Mouse (Mus musculus) B cell, adult 2 months (primary cell): Measurements from ENCODE around the gene Pdzd2.

Source experiments
- DNase-seq, 2 experiments: peaks; one replicate each; pipeline ENCODE4 v3.0.0; 2022

Gene Pdzd2

DNA sequence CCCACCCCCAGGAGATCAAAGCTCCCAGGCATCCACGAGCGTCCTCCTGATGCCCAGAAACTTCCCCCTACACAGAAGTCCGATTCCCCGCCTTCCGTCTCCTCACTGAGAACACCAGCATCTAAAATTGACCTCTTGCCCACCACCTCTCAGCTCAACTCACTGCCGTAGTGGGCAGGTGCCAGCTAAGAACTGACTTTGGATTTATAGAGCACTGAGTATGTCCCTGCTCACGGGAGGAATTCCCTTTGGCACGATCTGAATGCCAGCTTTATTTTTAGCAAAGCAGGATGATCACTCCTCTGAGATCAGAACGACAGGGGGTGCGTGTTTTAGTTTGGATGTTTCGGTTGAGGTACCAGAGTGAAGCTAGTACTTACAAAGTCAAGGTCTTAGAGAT lies 7.1 kb downstream of the Pdzd2 start:
- no peak for DNase-seq

DNA sequence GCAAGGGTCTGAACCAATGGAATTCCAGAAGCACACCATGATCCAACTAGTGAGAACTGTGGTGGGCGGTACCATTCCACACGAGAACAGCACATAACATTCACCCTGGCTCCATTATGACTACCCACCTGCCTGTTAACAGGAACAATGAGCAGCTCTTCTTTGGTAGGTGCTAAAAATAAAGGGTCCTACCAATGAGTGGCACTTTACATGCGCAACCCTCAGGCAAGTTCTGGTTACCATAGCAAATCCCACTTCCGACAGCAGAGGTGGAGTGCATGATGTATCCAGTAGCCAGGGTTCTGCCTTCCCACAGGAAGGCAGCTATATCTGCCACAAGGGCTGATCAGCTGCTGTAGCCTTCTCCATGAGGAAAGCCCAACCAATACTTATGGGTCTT lies 11.3 kb downstream of the Pdzd2 start:
- no peak for DNase-seq

DNA sequence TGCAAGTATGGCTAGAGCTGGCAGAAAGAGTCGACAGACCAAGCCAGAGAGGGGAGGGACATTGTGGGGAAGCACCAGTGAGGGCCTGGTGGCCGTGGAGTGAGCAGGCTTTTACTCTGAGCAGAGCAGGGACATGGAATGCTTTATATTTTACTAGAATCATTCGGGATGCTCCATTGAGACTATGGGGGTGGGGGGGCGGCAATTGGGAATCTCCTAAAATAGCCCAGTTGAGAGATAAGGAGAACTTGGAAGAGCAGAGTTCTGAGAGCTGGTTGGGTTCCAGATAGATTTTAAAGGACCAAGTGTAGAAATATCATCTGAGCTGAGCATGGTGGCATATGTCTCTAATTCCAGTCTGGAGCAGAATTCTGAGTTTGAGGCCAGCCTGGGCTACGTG lies 14.5 kb downstream of the Pdzd2 start:
- DNase-seq = no peak

DNA sequence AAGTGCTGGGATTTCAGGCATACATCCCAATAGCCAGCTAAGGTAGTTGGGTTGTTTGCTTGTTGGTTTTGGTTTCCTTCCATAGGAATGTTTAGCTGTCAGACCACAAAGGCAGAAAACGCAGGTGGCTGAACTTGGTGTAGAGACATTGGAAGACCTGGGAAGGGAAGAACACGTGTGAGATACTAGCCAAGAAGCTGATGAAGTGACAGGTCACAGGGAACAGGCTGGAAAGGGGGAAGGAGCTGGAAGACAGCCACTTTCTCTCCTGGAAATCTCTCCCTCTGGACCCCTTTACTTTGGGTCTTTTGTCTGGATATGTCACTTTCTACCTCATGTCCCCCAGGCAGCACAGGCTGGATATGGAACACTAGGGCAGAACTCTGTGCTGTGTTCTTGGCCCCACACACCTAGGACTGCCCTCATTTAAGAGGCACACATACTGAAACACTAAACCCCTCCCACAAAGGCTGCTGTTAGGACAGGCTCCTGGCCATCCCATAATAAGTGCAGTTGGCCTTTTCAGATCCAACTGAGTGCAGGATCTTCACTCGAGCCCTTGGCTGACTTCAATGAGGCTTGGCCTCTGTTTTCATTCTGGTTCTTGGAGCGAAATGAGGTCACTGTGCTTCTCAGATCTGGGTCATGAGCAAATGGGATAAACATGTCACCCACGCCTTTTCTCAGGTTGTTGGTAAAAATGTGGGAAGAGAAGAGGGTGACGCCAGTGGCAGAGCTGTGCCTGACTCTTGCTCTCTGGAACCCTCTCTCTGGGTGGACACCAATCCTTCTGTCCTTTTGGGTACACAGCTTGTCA lies 17.8 kb downstream of the Pdzd2 start:
- no peak for DNase-seq

DNA sequence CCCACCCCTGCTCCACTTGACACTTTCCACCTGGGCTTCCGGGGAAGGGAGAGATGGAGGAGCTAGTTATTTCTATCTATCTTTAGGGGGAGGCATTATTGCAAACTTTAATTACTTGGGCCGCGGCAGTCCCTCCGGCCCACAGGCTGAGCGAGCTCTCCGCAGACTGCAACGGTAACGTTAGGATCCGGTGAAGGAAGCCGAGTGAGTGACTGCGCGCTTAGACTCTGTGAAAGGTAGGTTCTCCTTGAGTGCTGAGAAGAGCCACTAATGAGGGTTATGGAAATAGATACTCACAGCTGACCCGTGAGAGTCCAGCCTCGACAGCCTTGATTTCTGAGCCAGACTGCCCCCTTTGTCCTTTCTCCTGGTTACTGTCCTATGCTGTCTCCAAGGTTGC lies 20.9 kb downstream of the Pdzd2 start:
- no peak for DNase-seq

DNA sequence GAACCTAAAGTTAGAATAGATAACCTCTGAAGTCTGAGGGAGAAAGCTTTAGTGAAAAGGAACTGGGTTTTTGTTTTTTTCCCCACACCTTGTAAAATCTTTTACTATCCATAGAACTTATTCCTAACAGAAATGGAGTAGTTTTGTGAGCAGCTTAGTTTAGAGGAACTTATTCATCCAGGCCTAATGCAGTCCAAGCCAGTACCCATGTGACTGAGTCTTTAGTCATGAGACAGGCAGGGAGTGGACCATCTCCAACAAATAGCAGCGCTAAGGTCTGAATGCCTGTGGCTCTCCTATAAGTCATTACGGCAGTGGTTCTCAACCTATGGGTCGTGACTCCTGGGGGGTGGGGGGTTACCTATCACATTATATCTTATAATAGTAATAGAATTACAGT lies 22.3 kb downstream of the Pdzd2 start:
- no peak for DNase-seq

DNA sequence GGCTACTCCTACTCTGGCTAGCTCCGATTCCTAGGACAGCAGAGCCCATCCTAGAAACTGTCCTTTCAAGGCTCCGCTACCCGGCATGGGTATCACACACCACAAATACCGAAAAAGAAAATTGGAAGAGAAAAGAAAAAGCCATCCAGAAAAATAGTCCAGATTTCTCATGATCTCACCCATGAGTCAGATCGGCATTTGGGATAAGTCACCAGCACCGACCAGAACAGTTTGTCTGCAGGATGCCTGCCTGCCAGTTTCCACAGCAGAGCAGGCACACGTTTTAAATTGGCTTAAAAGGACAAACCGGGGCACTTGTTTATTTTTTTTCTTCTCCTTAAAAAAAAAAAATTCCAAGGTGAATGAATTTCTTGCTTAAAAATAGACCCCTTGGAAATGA lies 22.8 kb downstream of the Pdzd2 start:
- no peak for DNase-seq

DNA sequence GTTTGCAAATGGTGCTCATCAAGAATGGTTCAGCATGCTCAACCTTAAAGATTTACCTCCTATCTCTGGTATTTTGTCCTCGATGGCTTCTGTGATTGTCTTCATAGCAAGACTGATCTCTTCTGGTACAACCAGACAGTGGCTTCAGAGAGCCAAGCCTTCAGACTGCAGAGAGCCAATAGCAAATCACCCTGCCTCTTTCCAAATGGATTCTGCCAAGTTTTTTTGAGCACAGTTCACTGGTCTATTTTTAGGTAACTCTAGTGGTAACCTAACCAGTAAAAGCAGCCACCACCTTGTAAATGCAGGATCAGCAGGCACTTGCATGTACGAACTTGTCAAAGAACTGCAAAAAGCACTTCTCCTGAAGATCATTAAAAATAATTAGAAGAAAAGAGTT lies 25.4 kb downstream of the Pdzd2 start:
- no peak for DNase-seq

DNA sequence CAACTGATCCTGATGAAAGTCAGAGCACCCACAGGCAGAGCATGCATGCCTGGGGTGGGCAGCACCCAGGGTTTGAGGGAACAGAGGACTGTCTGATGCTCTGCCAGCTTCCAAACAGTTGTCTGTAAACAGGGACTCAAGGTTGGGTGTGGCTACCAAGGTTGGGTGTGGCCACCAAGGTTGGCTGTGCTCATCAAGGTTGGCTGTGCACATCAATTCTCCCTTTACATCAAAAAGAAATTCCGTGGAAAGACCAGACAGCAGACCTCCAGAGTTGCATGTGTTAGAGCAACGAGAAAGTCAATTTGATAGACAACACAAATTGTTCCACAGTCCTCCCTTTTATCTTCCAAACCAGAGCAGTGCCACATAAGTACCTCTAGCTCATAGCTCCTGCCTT lies 26.5 kb downstream of the Pdzd2 start:
- no peak for DNase-seq

DNA sequence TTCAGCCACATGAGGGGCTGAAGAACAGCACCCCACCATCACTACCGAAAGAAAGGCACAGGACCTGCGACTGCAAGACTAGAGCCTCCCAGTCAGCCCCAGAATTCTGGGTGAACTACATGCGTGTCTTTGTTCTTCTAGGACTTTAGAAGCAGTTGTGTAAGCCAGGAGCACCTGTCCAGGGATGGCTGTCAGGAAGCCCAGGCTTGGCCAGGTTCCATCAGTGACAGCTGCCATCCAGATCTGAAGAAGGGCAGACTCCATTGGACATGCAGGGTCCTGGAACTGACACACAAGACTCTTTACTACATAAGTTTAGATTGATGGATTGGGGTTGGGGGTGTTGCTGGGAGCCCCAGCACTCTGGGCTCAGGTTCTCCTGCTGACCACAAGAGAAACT lies 29.7 kb downstream of the Pdzd2 start:
- DNase-seq = no peak

DNA sequence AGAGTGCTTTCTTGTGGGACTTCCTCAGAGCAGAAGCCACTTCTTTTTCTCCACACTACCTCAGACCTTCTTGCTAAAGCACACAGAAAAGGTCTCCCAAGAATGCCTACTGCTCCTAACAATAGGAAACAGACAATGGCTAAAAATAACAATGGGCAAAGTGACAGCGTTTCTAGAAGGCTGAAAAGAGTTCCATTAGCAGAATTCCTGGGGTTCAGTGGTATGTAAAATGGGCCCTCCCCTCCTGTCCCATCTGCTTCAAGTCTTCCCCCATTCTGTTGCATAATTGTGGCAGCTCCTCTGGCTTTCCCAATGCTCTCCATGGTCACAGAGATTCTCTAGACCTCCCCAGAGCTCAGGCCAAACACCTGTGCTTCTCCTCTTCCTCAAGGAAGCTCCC lies 31.4 kb downstream of the Pdzd2 start:
- no peak for DNase-seq

DNA sequence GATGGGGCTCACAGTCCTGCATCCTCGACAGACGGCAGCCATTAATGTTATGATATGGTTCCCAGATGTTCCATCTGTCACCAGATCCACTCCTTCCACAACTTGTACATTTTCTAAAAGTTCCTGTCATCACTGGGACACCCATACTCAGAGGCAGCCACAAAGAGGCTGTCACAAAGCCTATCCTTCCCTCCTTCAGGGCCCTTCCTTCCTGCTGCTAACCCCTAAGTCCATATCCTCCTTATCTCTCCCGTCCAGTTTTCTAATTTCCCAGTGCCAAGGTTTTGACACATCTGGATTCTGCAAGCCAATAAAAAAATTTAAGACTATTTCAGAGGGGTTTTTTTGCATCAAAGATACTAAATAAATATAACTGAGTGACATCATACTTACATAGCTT lies 32.8 kb downstream of the Pdzd2 start:
- no peak for DNase-seq

DNA sequence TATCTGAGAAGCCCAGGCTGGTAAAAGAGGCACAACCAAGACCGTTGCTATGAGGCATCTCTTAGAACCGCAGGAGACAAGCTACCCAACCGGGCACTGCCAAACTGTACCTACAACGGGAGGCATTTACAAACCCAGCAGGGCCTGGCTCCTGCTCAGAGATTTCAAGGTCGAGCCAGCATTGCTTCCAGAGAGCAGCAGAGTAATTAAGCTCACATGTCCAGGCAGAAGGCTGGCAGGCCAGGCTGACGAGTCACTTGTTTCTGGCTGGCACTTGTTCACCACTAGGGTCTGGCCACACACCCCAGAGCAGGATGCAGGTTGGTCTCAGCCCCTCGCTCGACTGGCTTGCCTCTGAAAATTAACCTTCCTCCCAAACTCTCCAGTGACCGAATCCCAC lies 39.4 kb downstream of the Pdzd2 start:
- no peak for DNase-seq

DNA sequence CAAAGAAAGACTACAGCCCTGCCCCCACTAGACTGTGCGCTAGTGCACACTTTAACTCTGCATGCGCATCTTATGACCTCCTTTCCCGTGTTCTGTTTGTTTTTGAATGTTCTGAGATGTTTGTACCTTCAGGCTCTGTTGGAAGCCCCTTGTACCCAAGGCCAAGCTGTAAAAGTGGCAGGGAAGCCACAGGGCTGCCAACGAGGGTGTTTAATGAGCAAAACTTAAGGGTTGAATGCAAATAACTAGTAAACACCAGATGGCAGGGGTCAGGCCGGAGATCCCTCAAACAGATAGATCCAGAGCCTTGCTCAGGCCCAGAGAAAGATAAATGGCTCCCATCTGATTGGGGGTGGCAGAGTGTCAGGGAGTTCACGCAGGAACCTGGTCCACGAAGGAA lies 42.0 kb downstream of the Pdzd2 start:
- no peak for DNase-seq

DNA sequence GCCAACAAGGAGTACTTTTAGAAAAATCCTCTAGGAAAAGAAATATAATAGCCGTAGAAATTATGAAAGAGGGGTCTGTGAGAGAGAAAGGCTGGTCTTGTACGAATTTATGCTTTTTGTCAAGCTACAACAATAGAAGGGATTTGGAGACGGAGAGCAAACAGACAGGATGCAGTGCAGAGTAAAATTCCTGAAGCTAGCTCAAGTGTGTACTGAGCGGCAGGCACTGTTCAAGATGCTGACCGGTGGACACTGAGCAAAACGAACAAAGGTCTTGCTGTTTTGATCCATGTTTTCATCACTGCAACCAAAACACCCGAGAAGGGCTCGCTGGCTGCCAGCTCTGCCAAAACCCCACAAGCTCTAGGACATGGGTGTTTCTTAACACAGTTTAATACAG lies 42.8 kb downstream of the Pdzd2 start:
- no peak for DNase-seq

DNA sequence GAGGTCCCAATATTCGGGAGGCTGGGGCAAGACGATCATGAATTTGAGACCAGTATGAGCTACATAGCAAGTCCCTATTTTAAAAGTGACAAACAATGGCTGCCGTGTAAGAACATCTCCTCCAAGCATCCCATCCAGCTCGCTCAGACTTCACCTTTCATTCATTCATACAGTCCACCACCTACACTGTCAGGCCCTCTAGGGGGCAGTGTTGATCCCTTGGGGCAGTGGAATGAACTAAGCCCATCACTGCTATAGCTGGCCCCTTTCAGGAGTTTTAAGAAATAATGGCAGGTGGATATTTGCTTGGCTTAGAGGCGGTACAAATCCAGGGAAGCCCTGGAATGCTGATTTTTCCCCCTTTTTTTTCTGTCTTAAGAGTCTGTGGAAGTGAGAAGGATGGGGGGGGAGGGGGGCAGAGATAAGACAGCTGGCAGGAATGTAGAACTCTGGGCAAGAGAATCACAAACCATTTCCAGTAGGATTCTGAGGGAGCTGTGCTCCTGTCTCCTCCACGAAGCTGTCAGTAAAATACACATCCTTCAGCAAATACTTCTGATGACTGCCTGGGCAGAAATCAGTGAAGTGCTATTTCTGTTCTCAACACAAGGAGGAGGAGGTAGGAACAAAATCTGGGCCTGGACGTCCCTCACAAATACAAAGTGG lies 49.9 kb downstream of the Pdzd2 start:
- DNase-seq = peak in 1 of 2 experiments; percentile 4

DNA sequence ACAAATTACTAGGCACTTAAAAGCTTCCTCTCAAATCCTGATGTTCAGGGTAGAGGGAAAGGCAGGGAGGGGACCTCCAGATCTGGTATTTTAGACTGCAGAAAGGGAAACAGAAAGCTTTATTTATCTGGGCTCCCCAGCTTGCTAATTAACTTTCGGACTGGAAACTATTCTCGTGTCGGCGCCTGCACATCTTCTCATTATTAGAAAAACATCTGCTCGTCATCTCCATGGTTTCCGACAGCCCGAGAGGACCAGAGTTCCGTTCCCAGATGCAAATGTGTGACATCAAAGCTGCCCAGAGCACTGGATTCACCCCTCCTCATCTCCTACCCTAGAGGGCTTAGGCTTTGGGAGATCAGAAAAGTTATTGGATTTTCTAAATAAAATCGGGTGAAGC lies 57.2 kb downstream of the Pdzd2 start:
- DNase-seq = no peak

DNA sequence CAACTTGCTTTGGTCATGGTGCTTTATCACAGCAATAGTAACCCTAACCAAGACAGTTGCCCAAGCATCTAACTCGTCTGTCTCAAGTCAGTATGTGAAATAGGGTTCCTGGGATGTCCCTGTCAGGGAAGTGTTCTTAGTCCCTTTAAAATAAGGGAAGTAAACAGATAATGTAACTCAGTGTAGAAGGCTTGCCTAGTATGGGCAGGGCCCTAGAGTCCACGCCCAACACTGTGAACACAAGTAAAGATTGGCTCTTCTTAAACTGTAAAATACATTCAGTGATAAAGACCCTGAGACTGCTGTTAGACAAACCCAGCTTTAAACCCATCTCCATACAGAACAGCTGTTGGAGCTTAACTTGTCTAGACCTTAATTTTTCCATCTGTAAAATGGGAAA lies 57.8 kb downstream of the Pdzd2 start:
- DNase-seq = no peak

DNA sequence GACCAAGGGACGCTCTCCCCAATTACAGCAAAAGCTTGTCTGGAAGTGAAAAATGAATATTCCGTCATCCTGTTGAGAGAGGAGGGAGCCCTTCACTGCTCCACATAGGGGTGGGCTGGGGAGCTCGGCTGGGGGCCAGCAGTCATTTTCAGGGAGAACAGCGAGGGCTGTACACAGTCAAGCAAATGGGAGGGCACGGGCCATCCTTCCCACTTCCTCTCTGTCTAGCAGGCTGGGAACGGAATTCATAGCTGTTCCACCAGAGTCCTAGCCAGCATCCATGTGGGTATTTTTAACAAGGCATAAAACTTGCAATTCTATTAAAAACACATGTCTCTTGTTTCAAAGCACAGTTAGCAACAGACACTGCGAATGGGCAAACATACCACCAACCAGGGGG lies 59.0 kb downstream of the Pdzd2 start:
- DNase-seq = no peak

DNA sequence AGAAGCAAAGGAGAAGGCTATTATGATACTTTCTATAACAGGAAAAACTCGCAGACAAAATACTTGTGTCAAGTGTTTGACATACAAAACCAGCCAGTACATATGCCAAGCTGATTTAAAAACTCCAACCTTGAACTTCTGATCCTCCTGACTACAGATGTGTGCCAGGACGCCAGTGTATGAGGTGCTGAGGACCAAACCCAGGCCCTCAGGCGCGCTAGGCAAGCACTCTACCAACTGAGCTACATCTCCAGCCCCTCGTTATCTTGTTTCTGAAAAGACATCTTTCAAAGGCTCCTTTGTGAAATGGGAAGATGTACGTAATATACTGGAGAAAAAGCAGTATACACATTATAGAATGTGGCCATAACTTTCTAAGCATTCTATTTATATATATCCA lies 59.7 kb downstream of the Pdzd2 start:
- no peak for DNase-seq

DNA sequence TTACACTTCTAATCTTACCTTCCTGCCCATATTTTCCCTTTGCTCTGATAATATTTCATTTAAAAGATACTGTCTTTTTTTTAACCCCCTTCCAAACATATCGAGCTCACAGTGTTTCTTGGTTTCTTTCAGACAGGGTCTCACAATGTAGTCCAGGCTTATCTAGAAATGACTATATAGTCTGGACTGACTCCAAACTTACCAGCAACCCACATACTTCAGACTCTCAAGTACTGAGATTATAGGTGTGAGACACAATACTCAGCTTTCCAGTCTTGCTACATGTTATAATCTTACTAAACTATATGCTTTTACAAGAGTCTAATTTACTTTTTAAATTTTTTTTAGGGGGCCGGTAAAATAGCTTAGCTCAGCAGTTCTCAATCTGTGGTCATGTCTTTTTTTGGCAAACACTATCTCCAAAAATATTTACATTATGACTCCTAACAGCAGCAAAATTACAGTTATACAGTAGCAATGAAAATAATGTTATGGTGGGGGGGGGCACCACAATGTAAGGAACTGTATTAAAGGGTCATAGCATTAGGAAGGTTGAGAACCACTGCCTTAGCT lies 61.1 kb downstream of the Pdzd2 start:
- DNase-seq = no peak

DNA sequence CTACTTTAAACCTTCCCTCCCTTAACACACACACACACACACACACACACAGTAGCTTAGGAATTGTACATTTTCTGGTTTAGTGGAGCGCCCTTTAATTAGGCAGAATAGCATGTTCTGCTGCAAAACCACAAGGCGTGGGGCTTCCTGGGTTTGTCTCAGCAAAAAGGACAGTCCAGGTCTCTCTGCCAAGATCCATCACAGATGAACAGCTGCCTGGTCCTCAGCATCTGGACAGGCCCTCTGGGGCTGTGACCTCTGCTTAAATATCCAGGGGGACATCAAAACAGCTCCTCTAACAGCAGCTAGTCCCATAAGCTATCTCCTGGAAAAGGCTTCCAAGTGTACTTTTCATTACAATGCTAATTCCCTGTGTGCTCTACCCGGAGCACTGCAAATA lies 64.4 kb downstream of the Pdzd2 start:
- no peak for DNase-seq

DNA sequence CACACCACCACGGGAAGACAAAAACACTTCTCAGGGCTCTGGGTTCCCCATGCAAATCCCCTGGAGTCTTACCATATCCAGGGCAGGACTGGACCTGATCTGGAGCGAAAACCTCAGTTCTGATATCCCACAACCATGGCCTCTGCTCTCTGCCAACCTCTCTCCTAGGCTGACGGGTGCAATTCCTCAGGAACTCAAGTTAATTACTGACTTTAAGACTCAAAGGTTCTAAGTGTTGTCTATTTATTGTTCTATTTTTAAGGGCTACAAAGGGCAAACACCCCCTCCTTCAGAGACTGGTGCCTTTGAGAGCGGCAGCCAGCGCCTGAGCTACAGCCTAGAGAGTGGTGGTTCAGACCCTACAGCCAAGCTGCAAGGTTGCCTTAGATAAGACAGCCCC lies 65.7 kb downstream of the Pdzd2 start:
- DNase-seq = no peak

DNA sequence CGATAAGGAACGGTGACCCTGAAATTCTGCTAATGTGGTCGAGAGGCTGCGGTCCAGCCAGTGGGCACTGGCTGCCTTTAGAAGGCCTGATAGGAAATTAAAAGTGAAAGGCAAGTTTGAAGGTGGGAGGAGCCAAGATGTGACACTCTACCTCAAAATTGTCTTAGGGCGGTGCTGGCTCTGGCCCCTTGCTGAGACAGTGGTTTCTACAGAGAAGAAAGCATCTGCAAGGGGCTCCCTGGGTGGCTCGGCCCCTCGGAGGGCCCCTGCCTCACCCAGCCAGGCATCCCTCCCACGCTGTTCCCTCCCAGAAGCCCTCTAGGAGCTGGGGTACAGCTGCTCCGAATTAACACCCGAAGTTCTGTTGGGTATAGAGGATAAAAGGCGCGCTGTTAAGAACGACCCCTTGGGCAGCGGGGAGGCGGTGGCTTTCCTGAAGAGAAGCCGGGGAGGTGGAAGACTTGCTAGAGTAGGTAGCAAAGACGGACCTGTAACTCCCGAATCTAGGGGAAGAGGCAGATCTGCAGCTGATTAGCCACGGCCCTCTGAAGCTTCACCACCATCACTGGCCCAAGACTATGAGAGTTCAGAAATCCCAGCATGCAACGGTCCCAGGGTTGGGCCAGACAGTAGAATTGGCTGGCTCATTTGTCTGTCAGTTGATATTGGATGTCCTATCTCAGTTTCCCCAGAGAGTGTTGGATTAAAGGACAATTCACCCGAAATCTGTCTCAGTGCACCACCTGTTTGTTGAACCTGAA lies 71.8 kb downstream of the Pdzd2 start:
- peak; percentile 48 to 50 for DNase-seq
